Mouse (Mus musculus) thymus, adult 2 months (tissue): ENCODE results near the gene Hist2h2aa2. TPM values are rescaled to one million over a fixed set of nuclear protein-coding genes. Genes with fewer than 3 reads are reported as not detected.
"Not testable (repeated sequence)": the region's sequence is repeated elsewhere in the genome, so short reads cannot be mapped to it uniquely, and the experiment has no call there.

Source experiments
- DNase-seq: peaks from one replicate; pipeline ENCODE4 v3.0.0; 2021
- H3K27ac ChIP-seq: fragments of 200-500 bp; 2 replicates; pipeline ENCODE4 v1.5.1; 2012; ENCODE audit warnings: low read length, control low read depth; ENCODE audit not compliant: control insufficient read depth, insufficient read depth
- H3K27me3 ChIP-seq: fragments of 200-500 bp; 2 replicates; pipeline ENCODE4 v1.6.1; 2012; ENCODE audit warnings: mild to moderate bottlenecking, low read length, moderate library complexity, mixed read lengths; ENCODE audit not compliant: control insufficient read depth, insufficient read depth
- H3K36me3 ChIP-seq: fragments of 200-500 bp; 2 replicates; pipeline ENCODE4 v1.6.1; 2012; ENCODE audit warnings: mild to moderate bottlenecking, low read length, moderate library complexity; ENCODE audit not compliant: control insufficient read depth, insufficient read depth
- H3K4me1 ChIP-seq: fragments of 200-500 bp; replicated peaks from 2 replicates; pipeline ENCODE4 v1.6.1; 2012; ENCODE audit warnings: low read length; ENCODE audit not compliant: control insufficient read depth, insufficient read depth
- H3K4me3 ChIP-seq: fragments of 200-500 bp; 2 replicates; pipeline ENCODE4 v1.5.1; 2012; ENCODE audit warnings: mild to moderate bottlenecking, low read length, control low read depth, moderate library complexity; ENCODE audit not compliant: control insufficient read depth, insufficient read depth
- CTCF ChIP-seq: fragments of 200-500 bp; IDR thresholded peaks from 2 replicates; pipeline ENCODE4 v1.5.1; 2012; ENCODE audit warnings: mild to moderate bottlenecking, control low read depth, low read length, moderate library complexity, borderline replicate concordance; ENCODE audit not compliant: control insufficient read depth, poor library complexity, insufficient read depth; ENCODE audit errors: extremely low read depth
- POLR2A ChIP-seq: fragments of 200-500 bp; IDR thresholded peaks from 2 replicates; pipeline ENCODE4 v1.6.1; 2012; ENCODE audit warnings: mild to moderate bottlenecking, low read length, control low read depth, moderate library complexity; ENCODE audit not compliant: control insufficient read depth, poor library complexity, insufficient read depth; ENCODE audit errors: extremely low read depth
- WGBS: fragments of 180-500 bp; shearing (Covaris S2); methylation state at CpG from one replicate; pipeline ENCODE4 v1.1.7; 2018; 5-methylcytosine and 5-hydroxymethylcytosine counted together
- polyA plus RNA-seq: library from polyadenylated mRNA; depleted of rRNA; stranded (reverse); fragments of >200 nt; gene quantifications from 2 replicates; pipeline ENCODE4 v1.2.3, GENCODE M21; 2012

The Hist2h2aa2 gene
- polyA plus RNA-seq, 1 experiment: 255 TPM

DNA sequence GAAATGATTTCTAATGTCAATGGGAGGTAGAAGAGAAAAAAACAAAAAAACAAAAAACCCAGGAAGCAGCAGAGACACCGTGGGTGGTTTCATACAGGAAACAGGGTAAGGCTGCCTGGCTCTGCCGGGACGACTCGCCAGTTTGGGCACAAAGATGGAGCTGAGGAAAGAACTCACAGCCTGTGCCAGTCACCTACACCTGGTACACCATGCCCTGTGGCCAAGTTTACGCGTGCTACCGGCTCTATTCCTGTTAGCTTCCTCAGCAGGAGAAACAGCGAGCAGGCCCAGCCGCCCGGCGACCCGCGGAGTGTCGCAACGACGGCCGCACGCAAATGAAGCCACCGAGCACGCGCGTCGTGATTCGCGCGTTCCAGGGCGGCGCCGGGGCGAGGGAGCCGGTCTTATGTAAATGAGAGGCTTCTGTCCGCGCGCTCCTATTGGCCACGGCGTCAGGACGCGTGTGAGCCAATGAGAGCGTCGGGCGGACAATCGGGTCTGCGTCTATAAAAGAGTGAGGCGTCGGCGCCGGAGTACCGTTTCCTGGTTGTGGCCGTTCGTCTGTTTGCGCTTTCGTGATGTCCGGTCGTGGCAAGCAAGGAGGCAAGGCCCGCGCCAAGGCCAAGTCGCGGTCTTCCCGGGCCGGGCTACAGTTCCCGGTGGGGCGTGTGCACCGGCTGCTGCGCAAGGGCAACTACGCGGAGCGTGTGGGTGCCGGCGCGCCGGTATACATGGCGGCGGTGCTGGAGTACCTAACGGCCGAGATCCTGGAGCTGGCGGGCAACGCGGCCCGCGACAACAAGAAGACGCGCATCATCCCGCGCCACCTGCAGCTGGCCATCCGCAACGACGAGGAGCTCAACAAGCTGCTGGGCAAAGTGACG is 5.2 kb upstream of the Hist2h2aa2 start, which contains the start of gene Hist2h2aa1:
Gene Hist2h2aa1 (plus strand): TSS at position 495 of the 884 bp plus-strand sequence.
- H3K27me3 ChIP-seq, H3K36me3 ChIP-seq: not testable (repeated sequence)
- peak; percentile 85 for TF ChIP-seq POLR2A
- Histone ChIP-seq H3K4me3 (peak within 1 kb of the TSS; percentile 67), H3K27ac (peak within 1 kb of the TSS; percentile 97), H3K4me1 (peaks cover 18% of the 10 kb centered on the region)
- WGBS: 0% methylated on average over 32 of the region's 88 CpGs
- peak; percentile 84 for DNase-seq

DNA sequence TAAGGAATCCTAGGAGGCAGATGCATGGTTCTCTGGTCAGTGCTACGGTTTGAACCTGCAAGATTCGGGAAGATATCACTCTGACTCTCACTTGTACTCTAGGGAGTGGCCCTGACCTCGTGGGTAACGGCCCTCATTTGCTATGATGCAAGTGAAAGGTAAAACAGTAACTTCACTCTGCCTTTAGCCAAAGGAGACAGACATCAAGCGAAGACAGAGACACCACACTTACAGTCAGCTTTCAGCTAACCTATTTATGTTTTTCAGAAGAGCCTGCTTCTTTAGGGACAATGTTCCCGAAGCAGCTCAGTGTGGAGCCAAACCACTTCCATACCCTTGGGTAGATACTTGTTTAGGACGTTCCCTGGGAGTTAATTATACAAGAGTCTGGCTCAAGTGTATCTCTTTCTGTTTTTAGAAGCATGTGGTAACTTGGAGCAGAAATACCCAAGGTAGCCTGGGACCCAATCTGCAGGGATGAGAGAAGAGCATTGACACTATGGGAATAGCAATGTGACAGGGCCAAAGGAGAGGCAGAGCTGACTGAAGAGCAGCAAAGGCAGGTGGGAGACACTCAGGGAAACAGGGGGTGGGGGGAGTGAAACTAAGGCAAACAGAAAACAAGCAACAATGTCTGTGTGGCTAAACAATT is 4.0 kb upstream of the Hist2h2aa2 start:
- Histone ChIP-seq H3K4me1 (peaks cover 16% of the 10 kb centered on the region), H3K27me3 (no peaks in the 10 kb centered on the region), H3K36me3 (no peaks in the 10 kb centered on the region), H3K27ac (peak overlapping the region; percentile 97), H3K4me3 (peak overlapping the region; percentile 5; the same call in 1 of the 2 replicates)
- 80% methylated on average over 7 of the region's 7 CpGs for WGBS
- TF ChIP-seq POLR2A (no peak), CTCF (no peak)
- no peak for DNase-seq

GRCm38 (mm10) chr3:96240799-96241197 is 722 bp upstream of the Hist2h2aa2 start:
- WGBS: 91% methylated on average over 9 of the region's 9 CpGs
- TF ChIP-seq CTCF (no peak), POLR2A (no peak)
- DNase-seq: no peak
- Histone ChIP-seq H3K27ac (peak overlapping the region; percentile 66; the same call in 1 of the 2 replicates), H3K4me3 (no peak overlapping the region), H3K36me3 (no peaks in the 10 kb centered on the region), H3K4me1 (peaks cover 13% of the 10 kb centered on the region), H3K27me3 (no peaks in the 10 kb centered on the region)

DNA sequence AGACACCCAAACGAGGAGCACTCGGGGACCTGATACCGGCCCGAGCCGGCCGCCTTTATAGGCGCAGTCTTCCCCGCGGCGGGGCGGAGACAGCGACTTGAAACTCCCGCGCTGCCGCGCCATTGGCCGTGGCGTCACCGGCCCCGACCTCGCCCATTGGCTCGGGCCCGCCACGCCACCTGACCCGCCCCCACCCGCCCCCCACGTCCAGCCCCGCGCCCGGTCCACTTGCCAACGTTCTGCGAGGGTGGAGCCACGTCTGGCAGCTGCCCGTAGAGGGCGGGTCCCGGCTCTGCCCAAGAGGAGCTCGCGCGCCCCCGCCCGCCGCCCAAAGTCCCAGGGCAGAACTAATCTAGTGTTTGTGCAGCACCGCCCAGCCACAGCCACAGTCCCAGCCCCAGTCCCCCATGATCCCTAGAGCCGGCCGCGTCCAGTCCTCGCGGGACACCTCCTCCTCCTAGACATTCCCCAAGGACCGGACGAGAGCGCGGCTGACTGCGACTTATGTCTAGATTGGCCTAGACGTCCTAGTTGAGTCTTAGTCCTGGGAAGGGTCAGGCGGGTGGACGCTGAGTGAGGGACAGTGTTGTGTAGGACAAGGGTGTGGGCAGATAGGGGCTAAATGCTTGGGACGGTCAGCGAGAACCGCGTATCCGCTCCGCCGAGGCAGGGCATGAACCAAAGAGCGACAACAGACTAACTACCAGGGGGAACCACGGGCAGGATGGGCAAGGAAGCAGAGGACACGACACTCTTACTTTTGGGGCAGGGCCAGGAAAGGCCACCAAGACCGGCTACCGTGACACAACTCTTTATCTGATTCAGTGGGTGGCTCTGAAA is 902 bp downstream of the Hist2h2aa2 start, which contains the start of gene Hist2h3c2:
Gene Hist2h3c2 (minus strand): TSS at position 174 of the 840 bp plus-strand sequence.
- not testable (repeated sequence) for H3K36me3 ChIP-seq, DNase-seq, H3K27me3 ChIP-seq
- Histone ChIP-seq H3K27ac (peak within 1 kb of the TSS; percentile 91), H3K4me3 (peak within 1 kb of the TSS; percentile 68), H3K4me1 (peaks cover 11% of the 10 kb centered on the region)
- WGBS: 2% methylated on average over 15 of the region's 68 CpGs

DNA sequence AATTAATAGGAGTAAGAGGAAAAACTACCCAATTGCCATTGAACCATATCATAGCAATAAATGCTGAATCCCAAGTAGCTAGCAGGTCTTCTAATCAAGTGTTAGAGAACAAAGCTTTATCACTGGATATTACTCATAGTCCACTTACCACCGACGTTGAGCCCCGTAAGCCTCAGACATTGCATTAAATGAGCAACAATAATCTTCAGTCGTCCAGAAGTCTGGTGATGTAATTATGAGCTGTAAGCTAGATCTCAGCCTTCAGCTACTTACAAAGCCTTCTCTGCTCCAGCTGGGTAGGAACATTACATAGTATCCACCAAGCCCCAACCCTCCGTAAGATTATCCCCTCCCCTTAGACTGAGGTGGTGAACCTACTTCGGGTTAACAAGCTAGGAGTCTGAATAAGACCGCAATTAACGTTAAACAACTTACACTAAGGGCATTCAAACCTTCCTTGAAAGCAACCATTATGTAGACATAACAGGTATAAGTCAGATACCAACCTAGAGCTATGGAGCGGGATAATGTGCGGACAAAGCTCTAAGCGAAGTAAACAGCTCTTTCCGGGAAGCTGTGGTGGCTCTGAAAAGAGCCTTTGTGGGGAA is 2.1 kb downstream of the Hist2h2aa2 start:
- WGBS: 6% methylated on average over 12 of the region's 12 CpGs
- H3K36me3 ChIP-seq: no peaks in the 10 kb centered on the region
- H3K4me3 ChIP-seq: peak overlapping the region; percentile 45
- no peak for DNase-seq
- TF ChIP-seq CTCF (no peak), POLR2A (no peak)
- H3K27ac ChIP-seq: peak overlapping the region; percentile 62
- peaks cover 7% of the 10 kb centered on the region for H3K4me1 ChIP-seq
- no peaks in the 10 kb centered on the region for H3K27me3 ChIP-seq

DNA sequence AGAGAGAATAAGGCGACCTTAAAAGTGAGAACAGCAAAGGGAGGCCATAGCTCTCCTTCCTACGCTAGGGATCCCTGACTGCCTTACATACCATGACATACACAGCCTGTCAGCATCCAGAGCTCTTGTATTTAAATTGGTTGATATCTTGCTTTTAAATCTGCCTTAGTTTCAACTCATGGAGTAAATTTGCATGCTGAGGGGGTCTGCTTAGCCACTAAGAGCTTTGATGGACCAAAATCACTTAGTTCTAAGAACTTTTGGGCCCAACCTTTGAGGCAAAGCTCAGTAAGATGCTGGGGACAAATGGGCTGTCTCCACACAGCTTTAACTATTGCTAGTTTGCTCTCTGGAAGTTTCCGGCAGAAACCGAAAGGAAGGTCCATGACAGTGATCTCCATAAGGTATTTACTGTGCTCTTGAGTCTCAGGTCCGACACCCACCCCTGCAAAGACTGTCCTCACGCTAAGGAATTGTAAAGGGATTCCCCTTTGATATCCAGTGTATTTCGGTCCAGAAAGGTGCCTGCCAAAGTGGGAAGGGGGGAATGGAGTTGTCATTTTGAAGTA is 2.7 kb downstream of the Hist2h2aa2 start:
- WGBS: 60% methylated on average over 7 of the region's 7 CpGs
- H3K4me1 ChIP-seq: peaks cover 6% of the 10 kb centered on the region
- DNase-seq: no peak
- H3K4me3 ChIP-seq: peak overlapping the region; percentile 26
- 0 out of 2 replicates have a peak overlapping the region, but pooled peaks have one; percentile 31 for H3K27ac ChIP-seq
- no peaks in the 10 kb centered on the region for H3K27me3 ChIP-seq
- no peaks in the 10 kb centered on the region for H3K36me3 ChIP-seq
- TF ChIP-seq POLR2A (no peak), CTCF (no peak)
